Mouse (Mus musculus) heart, adult 2 months (tissue): ENCODE measurements around the gene Aebp2. TPM values are rescaled to one million over a fixed set of nuclear protein-coding genes. Genes with fewer than 3 reads are reported as not detected.

Source experiments
- DNase-seq, 2 experiments: peaks; one replicate each; pipeline ENCODE4 v3.0.0; 2021
- H3K27ac ChIP-seq: fragments of 200-600 bp; 2 replicates; pipeline ENCODE4 v1.8.1; 2022
- H3K27me3 ChIP-seq: fragments of 200-500 bp; 2 replicates; pipeline ENCODE4 v1.6.1; 2012; ENCODE audit warnings: mild to moderate bottlenecking, low read length, inconsistent platforms, mixed read lengths; ENCODE audit not compliant: control insufficient read depth, insufficient read depth
- H3K36me3 ChIP-seq: fragments of 200-500 bp; 2 replicates; pipeline ENCODE4 v1.6.1; 2012; ENCODE audit warnings: low read length, inconsistent platforms; ENCODE audit not compliant: control insufficient read depth, insufficient read depth
- H3K4me1 ChIP-seq: fragments of 200-500 bp; 2 replicates; pipeline ENCODE4 v1.6.1; 2011; ENCODE audit warnings: low read length; ENCODE audit not compliant: control insufficient read depth, insufficient read depth
- H3K4me3 ChIP-seq: fragments of 200-600 bp; 2 replicates; pipeline ENCODE4 v1.8.1; 2022
- H3K79me2 ChIP-seq: fragments of 200-500 bp; replicated peaks from 2 replicates; pipeline ENCODE4 v1.6.1; 2012; ENCODE audit warnings: mild to moderate bottlenecking, inconsistent platforms, low read length, moderate library complexity, mixed read lengths; ENCODE audit not compliant: control insufficient read depth, insufficient read depth
- H3K9ac ChIP-seq: fragments of 200-500 bp; 2 replicates; pipeline ENCODE4 v1.6.1; 2012; ENCODE audit warnings: low read depth, mild to moderate bottlenecking, control low read depth, inconsistent platforms, low read length, mixed read lengths
- CTCF ChIP-seq: fragments of 200-600 bp; IDR thresholded peaks from 2 replicates; pipeline ENCODE4 v1.8.1; 2022; ENCODE audit warnings: antibody characterized with exemption, mild to moderate bottlenecking, moderate library complexity
- EP300 ChIP-seq: fragments of 200-500 bp; IDR thresholded peaks from 2 replicates; pipeline ENCODE4 v1.6.1; 2011; ENCODE audit warnings: low read depth, low read length, control low read depth; ENCODE audit not compliant: insufficient read depth
- POLR2A ChIP-seq: fragments of 200-500 bp; IDR thresholded peaks from 2 replicates; pipeline ENCODE4 v1.6.1; 2011; ENCODE audit warnings: mild to moderate bottlenecking, low read depth, low read length, control low read depth; ENCODE audit not compliant: insufficient read depth
- WGBS: fragments of 180-500 bp; shearing (Covaris S2); methylation state at CpG from one replicate; pipeline ENCODE4 v1.1.7; 2018; 5-methylcytosine and 5-hydroxymethylcytosine counted together
- intact Hi-C: fragments of 180-260 bp; cut with DNase I; formaldehyde crosslinking; loops from one replicate; pipeline ENCODE4 v1.15.1; 2025
- polyA plus RNA-seq: library from polyadenylated mRNA; depleted of rRNA; stranded (reverse); fragments of >200 nt; gene quantifications from 2 replicates; pipeline ENCODE4 v1.2.3, GENCODE M21; 2012
- total RNA-seq, 2 experiments: library from RNA; stranded (reverse); gene quantifications; 2 replicates each; pipeline ENCODE4 v1.2.3; 2021

Aebp2 gene
- total and polyA plus RNA-seq, 3 experiments: 15.0 to 37.5 (median 35.3) TPM

DNA sequence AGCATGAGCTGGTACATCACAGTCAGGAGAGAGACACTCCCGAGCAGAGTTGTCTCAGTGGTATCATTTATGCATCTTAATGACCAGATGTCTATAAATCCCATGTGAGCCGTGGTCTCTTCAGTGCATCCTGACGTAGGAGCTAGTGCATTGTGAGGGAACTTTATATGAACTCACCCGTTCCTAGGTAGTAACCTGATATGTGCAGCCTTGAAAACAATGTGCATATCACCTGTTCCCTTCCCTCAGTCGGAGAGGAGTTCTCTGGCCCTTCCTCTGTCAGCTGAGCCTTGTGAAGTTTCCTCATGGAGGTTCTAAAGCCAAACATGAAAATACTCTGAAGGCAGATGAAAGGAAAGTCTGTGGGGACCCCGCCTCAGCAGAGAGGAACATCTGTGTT lies 78.8 kb downstream of the Aebp2 start:
- intact Hi-C loops: no loop called here
- H3K4me1 ChIP-seq: no peaks in the 10 kb centered on the region
- WGBS: 93% methylated on average over 6 of the region's 6 CpGs
- H3K36me3 ChIP-seq: no peaks in the 10 kb centered on the region
- no peak for TF ChIP-seq POLR2A
- TF ChIP-seq EP300: no peak
- TF ChIP-seq CTCF: no peak
- no peak overlapping the region for H3K9ac ChIP-seq
- no peaks in the 10 kb centered on the region for H3K79me2 ChIP-seq
- no peak overlapping the region for H3K4me3 ChIP-seq
- no peaks in the 10 kb centered on the region for H3K27me3 ChIP-seq
- no peak for DNase-seq
- H3K27ac ChIP-seq: no peak overlapping the region

DNA sequence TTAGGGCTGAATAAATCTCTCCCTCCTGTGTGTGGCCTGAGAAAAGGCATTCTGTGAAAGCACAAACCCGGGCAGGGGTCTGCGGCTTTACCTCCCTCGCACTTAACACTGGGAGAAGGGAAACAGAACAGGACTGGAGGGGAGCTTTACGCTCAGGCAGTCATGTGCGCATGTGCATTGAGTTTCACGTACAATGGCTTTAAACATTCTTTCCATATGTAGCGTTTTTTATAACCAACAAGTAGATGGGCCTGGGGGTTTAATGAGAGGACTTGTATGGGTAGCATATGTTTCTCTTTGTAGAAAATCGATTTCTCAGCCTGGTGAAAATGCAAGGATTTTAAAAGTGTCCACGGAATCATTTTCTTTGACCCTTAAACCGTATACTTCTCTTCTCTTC lies 82.7 kb downstream of the Aebp2 start:
- no peak overlapping the region for H3K4me3 ChIP-seq
- no peaks in the 10 kb centered on the region for H3K79me2 ChIP-seq
- H3K9ac ChIP-seq: no peak overlapping the region
- intact Hi-C loops: no loop called here
- H3K27ac ChIP-seq: no peak overlapping the region
- 95% methylated on average over 10 of the region's 10 CpGs for WGBS
- TF ChIP-seq POLR2A (no peak), EP300 (no peak), CTCF (no peak)
- H3K27me3 ChIP-seq: no peaks in the 10 kb centered on the region
- H3K36me3 ChIP-seq: no peaks in the 10 kb centered on the region
- DNase-seq: no peak
- H3K4me1 ChIP-seq: no peaks in the 10 kb centered on the region; the same call in 1 of the 2 replicates

DNA sequence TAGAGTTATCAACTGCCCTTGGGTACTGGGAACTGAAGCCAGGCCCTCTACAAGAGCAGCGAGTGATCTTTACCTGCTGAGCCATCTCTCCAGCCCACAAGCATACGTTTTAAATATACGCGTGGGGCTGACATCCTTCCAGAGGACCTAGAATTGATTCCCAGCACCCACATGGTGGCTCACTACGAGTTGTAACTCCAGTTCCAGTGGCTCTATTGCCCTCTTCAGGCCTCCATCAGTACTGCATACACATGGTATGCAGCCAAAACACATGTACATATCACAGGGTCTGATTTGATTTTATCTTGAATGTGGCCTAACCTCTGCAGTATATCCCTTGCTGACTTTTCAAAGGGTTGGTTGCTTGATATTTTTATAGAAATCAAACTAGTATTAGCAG lies 83.6 kb downstream of the Aebp2 start:
- WGBS: 94% methylated on average over 5 of the region's 5 CpGs
- H3K27ac ChIP-seq: no peak overlapping the region
- no peak overlapping the region for H3K9ac ChIP-seq
- DNase-seq: no peak
- TF ChIP-seq EP300: no peak
- H3K27me3 ChIP-seq: no peaks in the 10 kb centered on the region
- H3K4me3 ChIP-seq: no peak overlapping the region
- no peaks in the 10 kb centered on the region for H3K36me3 ChIP-seq
- no peaks in the 10 kb centered on the region for H3K79me2 ChIP-seq
- intact Hi-C loops: no loop called here
- H3K4me1 ChIP-seq: no peaks in the 10 kb centered on the region; the same call in 1 of the 2 replicates

- TF ChIP-seq EP300: no peak
- TF ChIP-seq CTCF: no peak
- Histone ChIP-seq H3K36me3 (no peaks in the 10 kb centered on the region), H3K9ac (no peak overlapping the region), H3K79me2 (no peaks in the 10 kb centered on the region), H3K4me1 (no peaks in the 10 kb centered on the region; the same call in 1 of the 2 replicates), H3K4me3 (no peak overlapping the region), H3K27me3 (no peaks in the 10 kb centered on the region), H3K27ac (no peak overlapping the region)
- WGBS: 43% methylated on average over 10 of the region's 10 CpGs
- no peak for DNase-seq
- intact Hi-C loops: no loop called here
Observed at GRCm38 (mm10) chr6:140708059-140708458, 85.6 kb downstream of the Aebp2 start.

- DNase-seq: no peak
- no peaks in the 10 kb centered on the region for H3K36me3 ChIP-seq
- no peak for TF ChIP-seq EP300
- no peak for TF ChIP-seq POLR2A
- TF ChIP-seq CTCF: no peak
- H3K79me2 ChIP-seq: no peaks in the 10 kb centered on the region
- no peak overlapping the region for H3K9ac ChIP-seq
- H3K27me3 ChIP-seq: no peaks in the 10 kb centered on the region
- intact Hi-C loops: loop anchor here (5.0 to 10.0 kb wide), 4 partner anchors 82 to 868 kb away; no protein-coding TSS in a partner anchor
- no peak overlapping the region for H3K27ac ChIP-seq
- no peaks in the 10 kb centered on the region; the same call in 1 of the 2 replicates for H3K4me1 ChIP-seq
- no peak overlapping the region for H3K4me3 ChIP-seq
- WGBS: 94% methylated on average over 6 of the region's 6 CpGs
Observed at GRCm38 (mm10) chr6:140709415-140710107, 87.1 kb downstream of the Aebp2 start.

DNA sequence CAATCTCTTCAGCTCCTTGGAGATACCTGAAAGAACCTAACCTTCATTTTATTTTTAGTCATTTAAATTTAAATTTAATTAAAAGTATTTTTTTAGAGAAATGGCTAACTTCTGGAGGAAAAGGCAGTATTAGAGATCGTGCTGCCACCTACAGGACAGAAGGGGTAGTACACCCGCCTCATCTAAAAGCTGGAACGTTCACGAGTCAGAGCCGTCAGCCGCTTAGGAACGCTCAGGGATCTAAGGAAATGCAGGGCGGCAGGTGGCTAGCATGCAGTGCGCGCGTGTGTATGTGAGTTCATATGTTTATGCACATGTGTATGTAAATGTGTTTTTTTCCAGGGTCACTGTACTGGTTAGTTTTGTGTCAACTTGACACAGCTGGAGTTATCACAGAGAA lies 90.3 kb downstream of the Aebp2 start:
- intact Hi-C loops: loop anchor here (5.0 to 10.0 kb wide), 4 partner anchors 85 to 865 kb away; no protein-coding TSS in a partner anchor
- H3K4me3 ChIP-seq: no peak overlapping the region
- no peaks in the 10 kb centered on the region for H3K4me1 ChIP-seq
- H3K27me3 ChIP-seq: no peaks in the 10 kb centered on the region
- TF ChIP-seq CTCF (no peak; the same call in 1 of the 2 replicates), EP300 (no peak), POLR2A (no peak)
- H3K36me3 ChIP-seq: no peaks in the 10 kb centered on the region
- 4% methylated on average over 11 of the region's 11 CpGs for WGBS
- DNase-seq: peak; percentile 28 to 71
- H3K27ac ChIP-seq: no peak overlapping the region
- no peaks in the 10 kb centered on the region for H3K79me2 ChIP-seq
- H3K9ac ChIP-seq: no peak overlapping the region
